Mouse (Mus musculus) kidney, adult 2 months (tissue): ENCODE data around the gene Zkscan5.

Experiments used
- CTCF ChIP-seq: fragments of 200-500 bp; conservative IDR thresholded peaks from 2 replicates; pipeline ENCODE4 v1.5.1; 2011; ENCODE audit warnings: low read depth, mild to moderate bottlenecking, control low read depth, low read length, moderate library complexity, mixed read lengths; ENCODE audit not compliant: insufficient read depth, insufficient read length
- POLR2A ChIP-seq: fragments of 200-500 bp; IDR thresholded peaks from one replicate; pipeline ENCODE4 v1.6.1; 2011; ENCODE audit warnings: low read depth, low read length, control low read depth

DNA sequence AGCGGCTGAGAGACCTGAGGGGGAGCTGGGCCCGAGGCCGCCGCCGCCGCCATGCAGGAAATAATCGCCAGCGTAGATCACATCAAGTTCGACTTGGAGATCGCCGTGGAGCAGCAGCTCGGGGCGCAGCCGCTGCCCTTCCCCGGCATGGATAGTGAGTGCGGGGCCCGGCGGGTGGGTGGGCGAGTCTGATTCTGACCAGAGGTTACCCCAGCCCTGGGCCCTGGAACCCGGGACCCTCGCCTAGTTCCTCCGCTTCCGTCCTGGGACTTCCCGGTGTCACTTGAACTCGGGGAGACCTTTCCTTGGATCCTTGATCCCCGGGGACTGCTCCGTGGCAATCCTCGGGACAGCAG lies 37.1 kb upstream of the Zkscan5 start:
- TF ChIP-seq POLR2A = no peak
- no peak for TF ChIP-seq CTCF
